In the genomic region with DNA sequence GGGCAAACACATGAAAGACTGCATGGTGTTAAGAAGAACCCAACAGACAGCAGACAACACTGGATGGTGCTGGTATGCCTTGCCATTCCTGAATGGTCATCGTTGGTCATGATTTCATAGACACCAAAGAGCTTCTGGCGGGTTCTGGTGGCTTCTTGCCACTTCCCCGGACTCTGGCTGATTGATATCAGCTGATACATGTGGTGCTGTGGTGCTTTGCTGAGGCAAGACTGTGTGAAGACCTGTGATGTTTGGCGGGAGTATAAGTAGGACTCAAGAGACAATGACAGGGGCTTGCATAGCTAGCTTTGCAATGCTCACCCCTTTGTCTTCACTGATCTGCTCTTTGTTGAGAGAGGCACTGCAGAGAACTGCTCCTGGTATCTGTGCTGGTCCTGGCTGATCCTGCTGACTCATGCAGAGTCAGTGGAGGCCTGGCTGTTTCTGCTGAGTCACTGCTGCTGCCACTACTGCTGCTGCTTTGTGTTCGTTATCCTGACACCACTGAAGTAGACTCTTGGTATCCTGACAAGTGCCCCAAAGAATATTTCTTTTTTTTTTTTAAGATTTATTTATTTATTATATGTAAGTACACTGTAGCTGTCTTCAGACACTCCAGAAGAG, we compare ENCODE assay signal across 10 mouse cellular contexts. TPM values are rescaled to one million over a fixed set of nuclear protein-coding genes. Genes with fewer than 3 reads are reported as not detected.
DNase-seq lines count a peak whose midpoint lies in the region; ATAC-seq lines count a peak whose summit lies in the region.
"Had no signal": no experiment of that assay in that cellular context is flagged by ENCODE, and none has a peak within 500 bp of the region (broad histone marks: within the 10 kb centered on the region; RNA-seq: fewer than 3 reads in every experiment).

No protein-coding gene starts in this region.

- H3K4me2 ChIP-seq in heart, embryonic 12.5 days, result peak overlapping the region; percentile 13; the same call in 1 of the 2 replicates
- no peak overlapping the region for H3K4me2 ChIP-seq in midbrain, embryonic 14.5 days (ENCODE audit: low read length)
- H3K4me2 ChIP-seq: limb, embryonic 13.5 days had no signal

- H3K36me3 ChIP-seq in heart, embryonic 12.5 days, result no peaks in the 10 kb centered on the region
- H3K36me3 ChIP-seq in embryonic facial prominence, embryonic 10.5 days (replicated peaks), result no peaks in the 10 kb centered on the region
- no peaks in the 10 kb centered on the region for H3K36me3 ChIP-seq in midbrain, embryonic 14.5 days (ENCODE audit: control insufficient read depth, insufficient read depth, low read length)
- H3K36me3 ChIP-seq: limb, embryonic 13.5 days had no signal

- ATAC-seq in heart, embryonic 12.5 days (ENCODE audit: insufficient number of reproducible peaks, low FRiP score), result peak; percentile 95
- ATAC-seq in midbrain, embryonic 14.5 days (ENCODE audit: low FRiP score, low TSS enrichment), result no peak

- no peak overlapping the region for H3K9ac ChIP-seq in heart, embryonic 12.5 days
- no peak overlapping the region for H3K9ac ChIP-seq in midbrain, embryonic 14.5 days (replicated peaks; ENCODE audit: low read length)
- H3K9ac ChIP-seq: limb, embryonic 13.5 days had no signal

- H3K9me3 ChIP-seq in heart, embryonic 12.5 days (replicated peaks), result peaks cover 4% of the 10 kb centered on the region
- no peaks in the 10 kb centered on the region for H3K9me3 ChIP-seq in embryonic facial prominence, embryonic 10.5 days
- no peaks in the 10 kb centered on the region for H3K9me3 ChIP-seq in midbrain, embryonic 14.5 days (ENCODE audit: control insufficient read depth, low read length)
- H3K9me3 ChIP-seq: limb, embryonic 13.5 days had no signal

- no peak for DNase-seq in heart, postnatal 25 days (ENCODE audit: low spot score)
- DNase-seq in NIH3T3 (ENCODE audit: low read depth), result peak; percentile 62
- DNase-seq in embryonic facial prominence, embryonic 10.5 days (ENCODE audit: low spot score), result no peak
- peak; percentile 9 for DNase-seq in mesoderm, embryonic 11.5 days (ENCODE audit: low read depth, low spot score)
- no peak for DNase-seq in midbrain, embryonic 14.5 days
- no peak for DNase-seq in lung, postnatal 25 days (ENCODE audit: low spot score)
- no peak for DNase-seq in frontal cortex, adult 2 months (ENCODE audit: extremely low spot score in 1 of 2, low spot score in 1 of 2)
- DNase-seq: kidney, adult 11 months had no signal

- WGBS in heart, embryonic 12.5 days, result 64% methylated on average over 5 of the region's 5 CpGs
- 86% methylated on average over 5 of the region's 5 CpGs for WGBS in embryonic facial prominence, embryonic 10.5 days
- 86% methylated on average over 5 of the region's 5 CpGs for WGBS in midbrain, embryonic 14.5 days

- H3K27me3 ChIP-seq in heart, embryonic 12.5 days (replicated peaks), result no peaks in the 10 kb centered on the region
- no peaks in the 10 kb centered on the region for H3K27me3 ChIP-seq in embryonic facial prominence, embryonic 10.5 days (replicated peaks; ENCODE audit: low read depth, poor library complexity, severe bottlenecking)
- no peaks in the 10 kb centered on the region for H3K27me3 ChIP-seq in midbrain, embryonic 14.5 days (ENCODE audit: control insufficient read depth, insufficient read depth, low read length)
- H3K27me3 ChIP-seq: limb, embryonic 13.5 days had no signal

- H3K4me1 ChIP-seq in heart, embryonic 12.5 days (replicated peaks), result no peaks in the 10 kb centered on the region
- no peaks in the 10 kb centered on the region for H3K4me1 ChIP-seq in embryonic facial prominence, embryonic 10.5 days
- no peaks in the 10 kb centered on the region for H3K4me1 ChIP-seq in midbrain, embryonic 14.5 days (ENCODE audit: control insufficient read depth, insufficient read depth, low read length)
- H3K4me1 ChIP-seq: limb, embryonic 13.5 days had no signal

- no peak overlapping the region for H3K4me3 ChIP-seq in heart, embryonic 12.5 days
- no peak overlapping the region for H3K4me3 ChIP-seq in embryonic facial prominence, embryonic 10.5 days
- no peak overlapping the region for H3K4me3 ChIP-seq in midbrain, embryonic 14.5 days (replicated peaks; ENCODE audit: low read depth, low read length)
- H3K4me3 ChIP-seq: limb, embryonic 13.5 days had no signal

- intact Hi-C loops in heart, postnatal 25 days (cut with DNase I), result no loop called here

- peak overlapping the region; percentile 72 for H3K27ac ChIP-seq in heart, embryonic 12.5 days (ENCODE audit: poor library complexity, severe bottlenecking)
- H3K27ac ChIP-seq in embryonic facial prominence, embryonic 10.5 days (replicated peaks), result peak overlapping the region; percentile 27; the same call in 1 of the 2 replicates
- H3K27ac ChIP-seq in midbrain, embryonic 14.5 days (replicated peaks; ENCODE audit: low read depth, low read length), result no peak overlapping the region
- H3K27ac ChIP-seq: limb, embryonic 13.5 days had no signal

RNA-seq across cellular contexts. Expression of a gene that starts 14.6 kb away (rescaled TPM):
- 23.5 and 23.9 TPM in 2 replicates for polyA plus RNA-seq in heart, embryonic 12.5 days (2016; fragmentation: Nextera tagmentation; extraction: Ambion mirVana)
- 10 to 100 TPM; 28.1 to 33.8 TPM for total RNA-seq in heart, postnatal 25 days (2021)
- 36.2 and 39.9 TPM in 2 replicates for polyA plus RNA-seq in embryonic facial prominence, embryonic 10.5 days (2016; fragmentation: Nextera tagmentation; extraction: Ambion mirVana)
- polyA plus RNA-seq in midbrain, embryonic 14.5 days (2014; fragmentation: Nextera tagmentation; extraction: Ambion mirVana), result 12.8 and 15.7 TPM in 2 replicates
- polyA plus RNA-seq in frontal cortex, adult 2 months (2012; rRNA removed), result 24.1 and 24.4 TPM in 2 replicates

Comparison
In these comparisons a context has a peak if more than half of its experiments do, and no peak if none do; other contexts are left out.
1. DNase-seq: peak in NIH3T3 (single experiment) and mesoderm, embryonic 11.5 days (single experiment); none in heart, postnatal 25 days (single experiment), embryonic facial prominence, embryonic 10.5 days (single experiment), midbrain, embryonic 14.5 days (single experiment), lung, postnatal 25 days (single experiment) and frontal cortex, adult 2 months (0 of 2).